Mouse (Mus musculus): ENCODE measurements at regions not wholly inside any gene's neighbourhood (a gene's known extent, or its start where the extent isn't known, plus 50 kb on each side); places are given as distances from the start of the nearest gene placed in this dataset.

DNA sequence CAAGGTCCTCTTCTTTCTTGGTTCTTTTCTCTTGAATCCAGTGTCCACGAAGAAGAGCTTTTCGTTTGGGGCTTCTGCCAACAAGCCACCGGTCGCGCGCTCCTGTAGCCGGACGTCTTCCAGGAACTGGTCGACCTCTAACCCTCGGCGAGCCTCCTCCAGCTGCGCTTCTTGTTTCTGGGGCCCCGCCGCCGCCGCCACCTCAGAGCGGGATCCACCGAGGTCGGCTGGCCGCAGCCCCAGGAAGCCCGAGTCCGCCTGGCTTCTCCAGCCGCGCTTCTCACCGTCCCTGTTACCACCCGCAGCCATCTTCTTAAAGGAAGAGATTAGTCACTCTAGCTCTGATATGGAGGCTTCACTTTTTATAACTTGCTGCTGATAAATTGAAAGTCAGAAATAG, 118.6 kb upstream of the Gm37988 start:
- TF ChIP-seq POLR2A (IDR thresholded peaks at IDR 0.05; ENCODE audit: borderline replicate concordance, extremely low read depth, insufficient read depth, insufficient read length, poor library complexity, severe bottlenecking) (no peak), CTCF (IDR thresholded peaks at IDR 0.05; ENCODE audit: borderline replicate concordance, extremely low read depth, insufficient read depth, insufficient read length) (no peak)

DNA sequence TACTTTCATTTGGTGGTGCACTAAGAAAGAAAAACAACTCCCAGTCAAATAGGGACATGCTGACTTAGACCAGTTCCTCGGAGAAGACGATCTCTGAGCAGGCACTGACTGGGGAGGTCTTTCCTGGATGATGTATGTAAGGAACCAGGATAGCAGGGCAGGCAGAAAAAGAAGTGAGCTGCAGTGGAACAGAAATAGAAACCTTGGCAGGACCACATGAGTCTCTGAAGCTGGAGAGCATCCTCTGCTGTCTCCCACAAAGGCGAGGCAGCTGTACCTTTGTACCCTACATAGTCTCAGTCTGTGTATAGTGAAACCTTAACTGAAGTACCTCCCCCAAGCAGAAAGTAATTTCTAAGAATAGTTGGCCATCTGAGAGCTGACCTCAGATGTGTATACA, 104.4 kb upstream of the Gm37988 start:
- no peak for DNase-seq (ENCODE audit: low read depth)
- no peak for TF ChIP-seq CTCF (IDR thresholded peaks at IDR 0.05; ENCODE audit: borderline replicate concordance, extremely low read depth, insufficient read depth, insufficient read length)
- TF ChIP-seq POLR2A (IDR thresholded peaks at IDR 0.05; ENCODE audit: borderline replicate concordance, extremely low read depth, insufficient read depth, insufficient read length, poor library complexity, severe bottlenecking): no peak

More for the DNA sequence above, 118.6 kb upstream of the Gm37988 start:
- no peak for DNase-seq (ENCODE audit: low read depth)

DNA sequence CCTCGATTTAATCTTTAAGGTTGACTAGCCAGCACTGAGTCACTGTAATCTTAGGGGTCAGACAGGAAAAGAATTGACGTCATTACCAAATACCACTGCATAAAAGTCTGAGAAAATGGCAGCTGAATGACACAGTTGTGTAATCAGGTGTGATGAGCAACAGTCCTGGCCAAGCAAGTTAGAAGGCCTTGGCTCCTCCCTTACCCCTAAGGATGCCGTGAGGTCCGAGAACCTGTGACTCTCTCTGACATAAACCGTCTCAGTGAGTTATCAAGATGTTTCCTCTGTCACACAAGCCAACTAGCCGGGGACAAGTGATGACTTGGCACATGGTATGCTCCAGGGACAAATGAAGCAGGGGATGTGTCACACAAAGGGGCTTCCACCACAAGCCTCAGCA, 101.5 kb upstream of the Gm37988 start:
- DNase-seq (ENCODE audit: low read depth): no peak
- TF ChIP-seq CTCF (IDR thresholded peaks at IDR 0.05; ENCODE audit: borderline replicate concordance, extremely low read depth, insufficient read depth, insufficient read length): no peak
- TF ChIP-seq POLR2A (IDR thresholded peaks at IDR 0.05; ENCODE audit: borderline replicate concordance, extremely low read depth, insufficient read depth, insufficient read length, poor library complexity, severe bottlenecking): no peak

DNA sequence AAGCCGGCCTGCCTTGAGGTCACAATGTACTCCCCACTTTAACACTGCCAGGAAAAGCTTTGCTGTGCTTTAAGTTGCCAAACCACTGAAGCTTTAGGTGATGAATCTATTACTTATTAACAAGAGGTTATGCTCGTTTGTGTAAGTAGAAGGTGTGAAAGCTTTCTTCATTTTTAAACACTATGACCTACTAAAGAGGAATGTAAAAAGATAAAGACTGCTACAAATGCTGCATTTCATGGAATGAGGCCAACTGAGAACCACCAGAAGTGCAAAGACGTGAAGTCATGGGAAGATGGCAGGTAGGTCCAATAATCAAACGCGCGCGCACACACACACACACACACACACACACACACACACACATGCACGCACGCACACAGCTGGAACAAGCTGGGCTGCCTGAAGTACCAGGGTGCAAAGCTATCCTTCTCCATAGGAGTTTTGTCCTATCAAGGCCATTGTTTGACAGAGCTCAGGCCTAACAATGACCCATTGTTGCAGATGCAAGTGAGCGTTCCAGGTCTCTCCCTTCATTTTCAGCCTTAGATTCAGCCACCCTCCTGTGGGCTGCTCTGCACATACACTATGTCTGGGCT, 85.3 kb upstream of the Gm37988 start:
- no peak for DNase-seq (ENCODE audit: low read depth)
- TF ChIP-seq CTCF (IDR thresholded peaks at IDR 0.05; ENCODE audit: borderline replicate concordance, extremely low read depth, insufficient read depth, insufficient read length): no peak
- no peak for TF ChIP-seq POLR2A (IDR thresholded peaks at IDR 0.05; ENCODE audit: borderline replicate concordance, extremely low read depth, insufficient read depth, insufficient read length, poor library complexity, severe bottlenecking)

All from brain, embryonic 14.5 days (tissue).